Mouse (Mus musculus) lung, postnatal 4 days (tissue): ENCODE results near the gene Mei1.

Source experiments
- DNase-seq, 2 experiments: peaks; one replicate each; pipeline ENCODE4 v3.0.0; 2021

Gene Mei1

GRCm38 (mm10) chr15:82152435-82152834, 82.6 kb downstream of the Mei1 start:
- DNase-seq: no peak

DNA sequence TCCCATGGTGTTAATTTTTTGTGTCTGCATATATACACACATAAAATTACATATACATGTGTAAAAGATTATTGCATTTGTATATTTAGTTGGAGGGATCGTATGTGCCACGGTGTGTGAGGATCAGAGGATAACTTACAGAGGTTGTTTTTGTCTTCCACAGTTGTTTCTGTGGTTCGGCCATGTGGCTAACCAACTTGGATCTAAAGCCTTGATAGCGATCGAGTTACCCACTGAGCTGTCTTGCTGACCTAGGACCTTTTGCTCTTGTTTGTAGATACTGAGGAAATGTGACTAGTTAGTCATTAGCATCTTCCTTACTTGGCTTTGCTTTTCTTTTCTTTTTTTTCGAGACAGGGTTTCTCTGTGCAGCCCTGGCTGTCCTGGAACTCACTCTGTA, 86.5 kb downstream of the Mei1 start:
- no peak for DNase-seq

GRCm38 (mm10) chr15:82156902-82157301, 87.1 kb downstream of the Mei1 start:
- no peak for DNase-seq

DNA sequence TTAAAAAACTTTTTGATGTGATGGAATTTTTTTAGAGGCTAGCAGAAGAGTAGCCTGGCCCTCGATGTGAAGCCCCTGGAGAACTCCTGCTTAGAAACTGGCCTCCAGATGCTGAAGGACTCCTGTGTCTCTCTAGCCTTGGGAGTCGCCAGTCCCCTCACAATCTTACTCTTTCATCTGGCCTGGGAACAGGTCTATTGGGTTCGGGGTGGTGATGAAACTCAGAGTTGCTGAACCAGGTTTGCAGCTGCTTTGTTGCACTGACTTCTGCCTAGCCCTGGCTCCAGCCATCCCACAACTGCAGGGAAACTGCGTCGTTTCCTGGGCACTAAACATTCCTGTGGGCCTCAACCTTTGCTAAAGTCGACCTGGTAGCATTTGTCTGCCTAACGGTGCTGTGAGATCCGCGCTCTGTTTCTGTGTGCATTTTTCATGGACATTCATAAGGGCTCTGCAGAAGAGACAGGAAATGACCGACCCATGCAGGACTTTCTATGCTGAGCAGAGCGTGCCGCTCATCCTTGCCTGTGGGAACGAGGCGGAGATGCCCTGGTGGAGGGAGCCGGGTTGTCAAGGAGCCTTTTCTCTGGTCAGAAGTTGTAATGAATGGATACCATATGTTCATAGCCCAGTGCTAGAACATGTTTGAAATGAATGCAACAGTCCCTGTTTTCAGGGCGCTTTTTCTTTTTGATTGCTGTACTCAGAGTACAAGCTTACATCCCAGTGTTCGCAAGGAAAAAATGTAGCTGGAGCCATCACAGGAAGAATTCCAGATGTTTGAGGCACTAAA, 88.6 kb downstream of the Mei1 start:
- DNase-seq: peak in 1 of 2 experiments; percentile 61

DNA sequence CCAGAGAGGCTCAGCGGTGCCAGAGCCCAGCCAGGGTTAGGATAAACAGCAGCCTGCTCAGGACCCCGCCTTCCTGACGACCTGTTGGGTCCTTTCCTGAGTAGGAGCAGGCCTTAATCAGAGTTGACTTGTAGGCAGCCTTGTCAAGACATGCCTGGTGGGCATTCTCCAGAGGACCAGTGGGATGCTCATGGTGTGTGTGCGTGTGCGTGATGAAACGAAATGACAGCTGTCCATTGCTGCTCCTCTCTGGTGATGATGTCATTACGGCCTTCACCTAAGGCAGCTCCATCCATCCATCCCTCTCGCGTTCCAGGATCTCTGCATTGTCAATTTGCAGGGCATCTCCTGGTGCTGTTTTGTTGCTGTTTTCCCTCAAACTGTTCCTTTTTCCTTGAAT, 89.7 kb downstream of the Mei1 start:
- no peak for DNase-seq

- DNase-seq: no peak
Measured at GRCm38 (mm10) chr15:82160731-82161640, 91.2 kb downstream of the Mei1 start.

GRCm38 (mm10) chr15:82161965-82162600, 92.3 kb downstream of the Mei1 start:
- no peak for DNase-seq

- DNase-seq: no peak
Measured at GRCm38 (mm10) chr15:82163356-82164060, 93.7 kb downstream of the Mei1 start.

- DNase-seq: no peak
Measured at GRCm38 (mm10) chr15:82164061-82164399, 94.2 kb downstream of the Mei1 start.

DNA sequence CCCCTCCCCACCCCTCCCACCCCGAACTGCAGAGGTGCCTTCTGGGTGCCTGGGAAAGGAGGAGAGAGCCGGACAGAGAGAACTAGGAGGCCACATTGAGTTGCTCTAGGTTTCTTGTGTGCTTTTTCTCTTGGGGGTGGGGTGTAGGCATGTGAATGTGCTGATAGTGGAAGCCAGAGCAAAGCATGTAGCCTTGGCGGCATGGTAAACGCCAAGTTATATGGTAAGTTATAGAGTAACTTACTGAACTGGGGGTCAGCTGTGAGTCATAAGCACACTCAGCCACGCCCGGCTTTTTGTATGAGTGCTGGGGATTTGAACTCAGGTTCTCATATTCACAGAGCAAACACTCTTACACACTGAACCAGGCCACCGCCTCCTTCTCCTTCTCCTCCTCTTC, 94.7 kb downstream of the Mei1 start:
- no peak for DNase-seq

GRCm38 (mm10) chr15:82165332-82166239, 95.8 kb downstream of the Mei1 start:
- peak; percentile 75 to 89 for DNase-seq

- DNase-seq: peak in 1 of 2 experiments; percentile 44
Measured at GRCm38 (mm10) chr15:82166240-82167100, 96.7 kb downstream of the Mei1 start.

DNA sequence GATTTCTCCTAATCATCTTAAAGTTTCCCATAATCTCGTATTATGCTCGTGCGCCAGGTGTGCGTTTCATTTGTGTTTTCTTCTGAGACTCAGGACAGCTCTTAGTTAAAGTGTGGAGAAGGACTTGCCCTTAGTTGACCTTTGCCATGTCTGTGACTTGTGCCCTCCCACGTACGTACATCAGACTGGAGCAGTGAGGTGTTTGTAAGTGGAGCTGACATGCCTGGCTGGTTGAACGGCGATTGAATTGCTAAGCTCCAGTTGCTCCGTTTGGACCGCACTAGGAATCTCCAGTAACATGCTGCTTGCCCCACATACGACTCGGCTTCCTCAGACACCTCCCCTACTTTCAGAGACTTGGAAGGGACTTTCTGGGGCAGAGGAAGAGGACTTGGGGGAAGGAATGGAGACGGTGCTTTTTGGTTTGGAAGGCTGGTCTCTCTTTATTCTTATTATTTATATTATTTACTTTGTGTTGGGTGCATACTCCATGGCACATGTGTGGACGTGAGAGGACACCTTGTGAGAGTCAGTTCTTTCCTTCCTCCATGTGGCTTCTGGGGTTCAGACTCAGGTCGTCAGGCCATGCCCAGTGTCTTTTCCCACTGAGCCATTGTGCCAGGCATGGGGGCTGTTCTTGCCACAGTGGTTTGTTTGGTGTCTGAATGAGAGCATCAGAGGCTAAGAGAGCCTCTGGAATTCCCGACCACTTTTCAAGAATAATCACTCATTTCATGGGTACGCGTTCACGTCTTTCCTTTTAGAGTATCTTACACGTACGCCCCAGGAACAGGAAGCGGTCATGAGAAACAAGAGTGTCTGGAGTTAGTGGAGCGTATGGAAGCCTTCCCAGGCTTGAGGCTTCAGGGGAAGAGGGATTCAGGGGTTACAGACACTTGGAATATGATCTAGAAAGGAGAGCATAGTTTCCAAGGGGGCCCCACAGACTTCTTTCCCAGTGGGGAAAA, 97.7 kb downstream of the Mei1 start:
- DNase-seq: no peak

GRCm38 (mm10) chr15:82169671-82170070, 99.9 kb downstream of the Mei1 start:
- no peak for DNase-seq

DNA sequence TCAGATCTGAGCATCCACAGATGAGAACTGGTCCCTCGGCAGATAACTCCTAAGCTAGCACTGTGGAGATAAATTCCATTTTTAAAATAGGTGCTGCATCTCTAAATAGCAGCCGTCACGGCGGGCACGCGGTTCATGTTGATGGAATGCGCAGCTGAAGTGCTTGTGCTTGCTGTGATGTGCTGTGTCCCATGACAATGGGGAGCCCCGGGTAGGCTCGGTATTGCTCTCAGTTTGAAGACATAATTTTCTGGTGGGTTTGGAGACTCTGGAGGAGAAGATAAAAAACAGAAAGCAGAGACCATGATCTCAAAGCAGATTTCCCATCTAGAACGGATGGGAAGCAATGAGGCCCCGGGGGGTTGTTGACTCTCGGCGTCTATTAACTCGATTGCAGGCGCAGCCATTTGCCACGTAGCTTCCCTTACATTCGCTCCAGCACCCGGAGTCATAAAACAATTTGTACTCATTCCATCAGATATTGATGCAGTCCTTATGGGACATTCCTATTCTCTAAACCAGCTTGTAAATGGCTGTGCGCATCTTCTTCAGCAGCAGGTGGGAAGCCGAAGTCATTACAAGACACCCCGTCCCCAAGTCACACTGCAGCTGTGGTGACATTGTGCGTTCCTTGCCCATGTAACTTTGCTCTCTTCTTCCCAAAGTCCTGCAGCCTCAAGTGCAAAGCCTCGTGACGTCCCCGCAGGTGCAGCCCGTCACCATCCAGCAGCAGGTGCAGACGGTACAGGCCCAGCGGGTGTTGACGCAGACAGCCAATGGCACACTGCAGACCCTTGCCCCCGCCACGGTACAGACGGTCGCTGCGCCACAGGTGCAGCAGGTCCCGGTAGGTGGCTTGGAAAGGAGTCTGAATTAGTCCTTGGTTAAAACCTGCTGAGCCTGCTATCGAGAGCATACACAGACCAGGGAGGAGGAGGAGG, 100.9 kb downstream of the Mei1 start:
- DNase-seq: no peak

DNA sequence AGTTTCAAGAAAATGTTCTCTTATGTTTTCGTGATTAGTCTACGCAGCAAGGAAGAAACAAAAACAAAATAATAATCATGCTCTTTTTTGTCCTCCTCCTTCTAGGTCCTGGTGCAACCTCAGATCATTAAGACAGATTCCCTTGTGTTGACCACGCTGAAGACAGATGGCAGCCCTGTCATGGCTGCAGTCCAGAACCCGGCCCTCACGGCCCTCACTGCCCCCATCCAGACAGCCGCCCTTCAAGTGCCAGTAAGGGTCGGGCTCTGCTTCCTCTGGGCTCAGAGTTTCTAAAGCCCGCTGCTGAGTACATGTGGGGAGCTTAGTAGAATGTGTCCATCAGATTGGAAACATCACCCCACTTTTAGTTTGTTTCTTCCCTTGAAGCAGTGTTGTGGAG, 102.9 kb downstream of the Mei1 start:
- no peak for DNase-seq

- no peak for DNase-seq
Measured at GRCm38 (mm10) chr15:82175091-82175490, 105.3 kb downstream of the Mei1 start.
